ENCODE assay signal across 11 mouse cellular contexts in the genomic region with DNA sequence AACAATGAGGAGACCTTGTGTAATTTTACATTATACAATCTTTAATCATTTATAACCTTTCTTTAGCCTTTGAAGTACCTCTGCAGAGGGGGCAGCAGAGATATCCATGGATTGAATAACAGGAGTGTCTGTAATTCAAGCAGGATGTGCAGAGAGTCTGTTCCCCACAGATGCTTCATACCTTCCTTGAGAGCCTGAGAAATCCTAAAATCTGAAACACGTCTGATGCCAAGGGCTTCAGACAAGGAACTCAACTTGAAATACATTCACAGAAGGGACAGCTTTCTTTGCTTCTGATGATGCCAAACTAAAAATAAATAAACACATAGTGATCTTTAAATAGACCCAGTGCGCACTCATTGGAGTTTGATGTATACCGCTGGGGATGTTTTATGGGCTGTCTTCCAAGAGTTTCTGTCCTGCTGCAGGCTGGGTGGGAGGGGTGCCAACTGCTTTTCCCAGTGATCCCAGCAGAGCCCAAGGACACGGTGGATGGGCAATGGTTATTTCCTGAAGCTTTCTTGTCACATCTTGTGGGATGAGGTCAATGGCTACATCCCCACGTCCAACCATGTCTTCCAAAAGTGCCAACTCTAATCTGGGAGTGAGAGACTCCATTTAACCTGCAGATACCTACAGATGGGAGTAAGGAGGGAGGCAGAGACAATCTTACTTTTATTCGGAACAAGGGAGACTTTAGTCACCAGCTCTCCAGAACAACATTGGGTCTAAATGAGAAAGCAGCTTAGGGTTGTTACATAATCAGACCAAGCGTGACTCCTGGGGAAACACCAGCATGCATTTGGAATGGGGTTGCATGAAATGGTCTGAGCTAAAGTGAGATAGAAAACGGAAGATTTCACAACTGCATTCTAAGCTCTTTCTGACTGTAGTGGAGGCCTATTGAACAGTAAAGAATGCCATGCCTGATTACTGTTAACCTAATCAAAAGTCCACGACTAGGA.
DNase-seq lines count a peak whose midpoint lies in the region; ATAC-seq and TF ChIP-seq lines count a peak whose summit lies in the region.
"Had no signal": no experiment of that assay in that cellular context is flagged by ENCODE, and none has a peak within 500 bp of the region (broad histone marks: within the 10 kb centered on the region; RNA-seq: fewer than 3 reads in every experiment).

No protein-coding gene starts in this region.

- no peak for TF ChIP-seq EP300 in heart, adult 2 months (IDR thresholded peaks at IDR 0.05; ENCODE audit: insufficient read depth, low read depth, low read length)

- no peaks in the 10 kb centered on the region for H3K27me3 ChIP-seq in heart, adult 2 months (ENCODE audit: control insufficient read depth, insufficient read depth, low read length)
- H3K27me3 ChIP-seq in heart, embryonic 10.5 days (ENCODE audit: insufficient read depth, poor library complexity, severe bottlenecking), result no peaks in the 10 kb centered on the region
- no peaks in the 10 kb centered on the region for H3K27me3 ChIP-seq in heart, embryonic 15.5 days
- H3K27me3 ChIP-seq: embryonic facial prominence, embryonic 12.5 days had no signal

- peaks cover 8% of the 10 kb centered on the region for H3K36me3 ChIP-seq in heart, adult 2 months (ENCODE audit: control insufficient read depth, insufficient read depth, low read length)
- H3K36me3 ChIP-seq in heart, embryonic 10.5 days, result no peaks in the 10 kb centered on the region
- H3K36me3 ChIP-seq in heart, embryonic 15.5 days, result no peaks in the 10 kb centered on the region
- H3K36me3 ChIP-seq: embryonic facial prominence, embryonic 12.5 days; hindbrain, embryonic 10.5 days had no signal

- H3K9me3 ChIP-seq in heart, embryonic 10.5 days, result no peaks in the 10 kb centered on the region
- no peaks in the 10 kb centered on the region for H3K9me3 ChIP-seq in heart, embryonic 15.5 days (replicated peaks)
- H3K9me3 ChIP-seq: embryonic facial prominence, embryonic 12.5 days; hindbrain, embryonic 10.5 days had no signal

- peak; percentile 71 for ATAC-seq in heart, embryonic 15.5 days (replicated peaks; ENCODE audit: insufficient number of reproducible peaks, insufficient read depth, low FRiP score, low read depth)

- no peak for TF ChIP-seq CTCF in heart, adult 2 months (IDR thresholded peaks at IDR 0.05)

- peak overlapping the region; percentile 49 for H3K4me2 ChIP-seq in heart, embryonic 15.5 days
- H3K4me2 ChIP-seq: embryonic facial prominence, embryonic 12.5 days had no signal

- no peak overlapping the region for H3K9ac ChIP-seq in heart, adult 2 months (ENCODE audit: low read depth, low read length)
- no peak overlapping the region; the same call in 1 of the 2 replicates for H3K9ac ChIP-seq in heart, embryonic 15.5 days
- H3K9ac ChIP-seq: embryonic facial prominence, embryonic 12.5 days; liver, embryonic 14.5 days had no signal

- H3K4me3 ChIP-seq in heart, adult 2 months, result no peak overlapping the region
- no peak overlapping the region for H3K4me3 ChIP-seq in heart, embryonic 10.5 days
- H3K4me3 ChIP-seq in heart, embryonic 15.5 days, result no peak overlapping the region
- H3K4me3 ChIP-seq: embryonic facial prominence, embryonic 12.5 days; hindbrain, embryonic 10.5 days; layer of hippocampus, adult 2 months had no signal

- H3K27ac ChIP-seq in heart, adult 2 months, result peak overlapping the region; percentile 24; the same call in 1 of the 2 replicates
- H3K27ac ChIP-seq in heart, embryonic 10.5 days, result no peak overlapping the region
- H3K27ac ChIP-seq in heart, embryonic 15.5 days, result peak overlapping the region; percentile 85
- H3K27ac ChIP-seq: embryonic facial prominence, embryonic 12.5 days; hindbrain, embryonic 10.5 days; layer of hippocampus, adult 2 months; liver, embryonic 14.5 days had no signal

- WGBS in heart, adult 2 months, result 30% methylated on average over 9 of the region's 9 CpGs
- 83% methylated on average over 9 of the region's 9 CpGs for WGBS in heart, embryonic 10.5 days
- WGBS in heart, embryonic 15.5 days, result 40% methylated on average over 9 of the region's 9 CpGs

- intact Hi-C loops in heart, adult 2 months (cut with DNase I), result no loop called here

- peak in 1 of 2 experiments; percentile 20 for DNase-seq in heart, adult 2 months
- no peak for DNase-seq in heart, embryonic 10.5 days (ENCODE audit: low spot score)
- DNase-seq in ovary, postnatal 36 days (ENCODE audit: low spot score), result peak; percentile 12
- no peak for DNase-seq in ovary, adult 18-20 months (ENCODE audit: low spot score)
- peak; percentile 55 for DNase-seq in telencephalon, adult 2 months (ENCODE audit: low read depth, low spot score)
- no peak for DNase-seq in neural tube, embryonic 10.5 days (ENCODE audit: extremely low spot score, low spot score)

- peaks cover 4% of the 10 kb centered on the region; the same call in 1 of the 2 replicates for H3K79me2 ChIP-seq in heart, adult 2 months (replicated peaks; ENCODE audit: control insufficient read depth, insufficient read depth, low read length)

- H3K4me1 ChIP-seq in heart, adult 2 months (ENCODE audit: control insufficient read depth, insufficient read depth, low read length), result peaks cover 12% of the 10 kb centered on the region
- no peaks in the 10 kb centered on the region for H3K4me1 ChIP-seq in heart, embryonic 10.5 days
- peaks cover 25% of the 10 kb centered on the region for H3K4me1 ChIP-seq in heart, embryonic 15.5 days (replicated peaks)
- H3K4me1 ChIP-seq: embryonic facial prominence, embryonic 12.5 days; hindbrain, embryonic 10.5 days had no signal

- TF ChIP-seq POLR2A in heart, adult 2 months (IDR thresholded peaks at IDR 0.05; ENCODE audit: insufficient read depth, low read depth, low read length), result no peak

Comparison
In these comparisons a context has a peak if more than half of its experiments do, and no peak if none do; other contexts are left out.
1. DNase-seq: peak in ovary, postnatal 36 days (single experiment) and telencephalon, adult 2 months (single experiment); none in heart, embryonic 10.5 days (single experiment), ovary, adult 18-20 months (single experiment) and neural tube, embryonic 10.5 days (single experiment).